Mouse (Mus musculus): ENCODE results near the gene Armh3. TPM values are rescaled to one million over a fixed set of nuclear protein-coding genes. Genes with fewer than 3 reads are reported as not detected.

The Armh3 gene
- total and polyA plus RNA-seq, 3 experiments = 4.1 to 10.8 TPM; not detected in 1

DNA sequence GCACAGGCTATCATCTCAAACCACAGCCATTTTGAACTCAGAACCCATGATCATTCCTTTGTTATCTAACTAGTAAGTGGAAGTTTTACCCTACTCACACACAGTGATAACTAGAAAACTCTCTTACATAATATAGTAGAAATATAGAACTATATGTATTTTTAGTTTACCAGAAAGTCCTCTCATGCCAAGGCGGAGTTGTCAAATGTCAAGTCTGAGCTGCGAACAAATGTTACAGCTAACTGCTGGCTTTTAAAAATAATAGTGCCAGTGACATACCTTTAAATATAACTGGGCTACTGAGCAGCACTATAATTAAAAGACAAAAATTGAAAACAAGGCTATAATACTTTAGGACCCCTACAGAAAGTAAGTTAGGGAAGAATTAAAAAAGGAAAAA is 51.0 kb downstream of the Armh3 start:
- no peak for DNase-seq (ENCODE audit: low read depth, low spot score)
- Histone ChIP-seq H3K4me1 (ENCODE audit: control insufficient read depth in 1 of 2, insufficient read depth in 2 of 2, low read length in 2 of 2) (peaks cover 4 to 5% of the 10 kb centered on the region in 2 experiments; a peak in 3 of 4 replicates), H3K36me3 (ENCODE audit: control insufficient read depth in 1 of 2, insufficient read depth in 2 of 2, low read length in 2 of 2) (peaks cover 0 to 5% of the 10 kb centered on the region in 2 experiments; a peak in 2 of 4 replicates), H3K27ac (ENCODE audit: control insufficient read depth, low read depth, low read length) (no peak overlapping the region), H3K9me3 (replicated peaks; ENCODE audit: insufficient read depth, low read length) (no peaks in the 10 kb centered on the region), H3K27me3 (ENCODE audit: control insufficient read depth in 1 of 2, insufficient read depth in 2 of 2, low read length in 2 of 2) (no peaks in the 10 kb centered on the region), H3K4me3 (ENCODE audit: control insufficient read depth in 1 of 2, insufficient read depth in 1 of 2, low read depth in 2 of 2, low read length in 2 of 2) (no peak overlapping the region), H3K9ac (ENCODE audit: control insufficient read depth, low read depth, low read length, poor library complexity, severe bottlenecking) (no peak overlapping the region), H3K79me2 (ENCODE audit: control insufficient read depth, insufficient read depth, low read length, poor library complexity) (no peaks in the 10 kb centered on the region)
- TF ChIP-seq TBP (IDR thresholded peaks at IDR 0.05; ENCODE audit: low read depth, low read length) (no peak), SMC3 (IDR thresholded peaks at IDR 0.05; ENCODE audit: low read depth, low read length) (no peak), ZMIZ1 (IDR thresholded peaks at IDR 0.05; ENCODE audit: low read depth, low read length) (no peak), HCFC1 (IDR thresholded peaks at IDR 0.05; ENCODE audit: low read depth, low read length) (no peak), UBTF (IDR thresholded peaks at IDR 0.05; ENCODE audit: borderline replicate concordance, insufficient read depth, low read depth, low read length) (no peak), ZNF384 (IDR thresholded peaks at IDR 0.05; ENCODE audit: low read depth, low read length) (no peak), KAT2A (conservative IDR thresholded peaks at IDR 0.05; ENCODE audit: low read depth, low read length) (no peak), RCOR1 (IDR thresholded peaks at IDR 0.05; ENCODE audit: low read depth, low read length) (no peak), RAD21 (IDR thresholded peaks at IDR 0.05; ENCODE audit: low read depth, low read length) (no peak)

DNA sequence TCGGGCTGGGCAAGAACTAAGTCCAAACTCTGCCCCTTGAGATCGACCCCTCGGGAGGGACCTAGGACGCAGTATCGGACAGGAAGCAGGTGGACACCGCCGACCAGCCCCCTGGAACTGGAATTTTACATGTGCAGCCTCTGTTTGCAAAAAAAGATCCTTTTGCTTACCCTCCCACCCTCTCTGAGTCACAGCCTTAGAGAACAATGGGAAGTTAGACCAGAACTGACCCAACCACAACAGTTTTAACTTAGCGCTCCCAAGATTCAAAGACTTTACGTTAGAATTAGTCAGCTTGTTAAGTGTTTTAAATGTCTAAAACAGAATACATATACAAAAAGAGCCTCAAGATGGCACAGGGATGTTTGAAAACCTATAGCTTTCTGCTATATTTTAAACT is 51.7 kb downstream of the Armh3 start:
- H3K4me1 ChIP-seq (ENCODE audit: control insufficient read depth in 1 of 2, insufficient read depth in 2 of 2, low read length in 2 of 2) = peaks cover 4 to 5% of the 10 kb centered on the region in 2 experiments; a peak in 3 of 4 replicates
- no peak overlapping the region for H3K9ac ChIP-seq (ENCODE audit: control insufficient read depth, low read depth, low read length, poor library complexity, severe bottlenecking)
- no peak overlapping the region for H3K27ac ChIP-seq (ENCODE audit: control insufficient read depth, low read depth, low read length)
- DNase-seq (ENCODE audit: low read depth, low spot score) = no peak
- TF ChIP-seq E2F4 (IDR thresholded peaks at IDR 0.05; ENCODE audit: borderline replicate concordance, low read depth, low read length) (no peak), KAT2A (conservative IDR thresholded peaks at IDR 0.05; ENCODE audit: low read depth, low read length) (no peak), ZNF384 (IDR thresholded peaks at IDR 0.05; ENCODE audit: low read depth, low read length) (no peak), TCF12 (IDR thresholded peaks at IDR 0.05; ENCODE audit: low read depth, low read length) (no peak), MYB (IDR thresholded peaks at IDR 0.05; ENCODE audit: low read depth, low read length) (no peak), MYC (IDR thresholded peaks at IDR 0.05; ENCODE audit: low read depth, low read length) (no peak), USF2 (IDR thresholded peaks at IDR 0.05; ENCODE audit: borderline replicate concordance in 1 of 2, insufficient read depth in 1 of 2, low read depth in 1 of 2, low read length in 2 of 2) (no peak), UBTF (IDR thresholded peaks at IDR 0.05; ENCODE audit: borderline replicate concordance, insufficient read depth, low read depth, low read length) (no peak), NRF1 (IDR thresholded peaks at IDR 0.05; ENCODE audit: insufficient read depth, low read depth, low read length, poor library complexity, severe bottlenecking) (no peak), TAL1 (IDR thresholded peaks at IDR 0.05; ENCODE audit: low read length) (no peak), RAD21 (IDR thresholded peaks at IDR 0.05; ENCODE audit: low read depth, low read length) (no peak), NELFE (IDR thresholded peaks at IDR 0.05; ENCODE audit: low read depth, low read length) (no peak)
- H3K9me3 ChIP-seq (replicated peaks; ENCODE audit: insufficient read depth, low read length) = no peaks in the 10 kb centered on the region
- no peaks in the 10 kb centered on the region for H3K79me2 ChIP-seq (ENCODE audit: control insufficient read depth, insufficient read depth, low read length, poor library complexity)
- peaks cover 0 to 5% of the 10 kb centered on the region in 2 experiments; a peak in 2 of 4 replicates for H3K36me3 ChIP-seq (ENCODE audit: control insufficient read depth in 1 of 2, insufficient read depth in 2 of 2, low read length in 2 of 2)
- no peak overlapping the region for H3K4me3 ChIP-seq (ENCODE audit: control insufficient read depth in 1 of 2, insufficient read depth in 1 of 2, low read depth in 2 of 2, low read length in 2 of 2)
- H3K27me3 ChIP-seq (ENCODE audit: control insufficient read depth in 1 of 2, insufficient read depth in 2 of 2, low read length in 2 of 2) = no peaks in the 10 kb centered on the region

Measured in MEL (cell line).